Mouse (Mus musculus) right cerebral cortex, adult 2 months (tissue): ENCODE results near the gene Siglech.
A peak's percentile ranks its signal among the peaks of the same experiment; 100 is the strongest.
"Not testable (repeated sequence)": the region's sequence is repeated elsewhere in the genome, so short reads cannot be mapped to it uniquely, and the experiment has no call there.

Experiments used
- DNase-seq, 2 experiments: peaks; one replicate each; pipeline ENCODE4 v3.0.0; 2021 to 2022; ENCODE audit warnings: low spot score in 2 of 2

The Siglech gene

DNA sequence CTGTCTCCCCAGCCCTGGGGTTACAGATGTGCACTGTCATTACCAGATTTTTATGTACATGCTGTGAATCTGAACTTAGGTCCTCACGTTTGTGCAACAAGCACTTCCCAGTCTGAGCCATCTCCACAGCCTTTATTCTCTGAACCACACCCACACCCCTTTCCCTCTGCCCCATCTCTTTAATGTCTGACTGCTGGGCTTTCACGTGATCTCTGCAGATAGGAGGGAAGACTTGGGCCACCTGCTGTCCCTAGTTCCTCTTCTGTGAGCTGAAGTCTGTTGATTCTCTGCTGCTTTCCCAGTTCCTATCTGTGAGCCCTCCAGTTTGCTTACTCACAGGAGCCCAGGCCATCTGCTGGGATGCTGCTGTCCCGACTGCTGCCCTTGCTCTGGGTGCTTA, at the start of gene Siglech:
Gene Siglech (plus strand): TSS at position 253 of the 400 bp plus-strand sequence.
- DNase-seq = no peak

DNA sequence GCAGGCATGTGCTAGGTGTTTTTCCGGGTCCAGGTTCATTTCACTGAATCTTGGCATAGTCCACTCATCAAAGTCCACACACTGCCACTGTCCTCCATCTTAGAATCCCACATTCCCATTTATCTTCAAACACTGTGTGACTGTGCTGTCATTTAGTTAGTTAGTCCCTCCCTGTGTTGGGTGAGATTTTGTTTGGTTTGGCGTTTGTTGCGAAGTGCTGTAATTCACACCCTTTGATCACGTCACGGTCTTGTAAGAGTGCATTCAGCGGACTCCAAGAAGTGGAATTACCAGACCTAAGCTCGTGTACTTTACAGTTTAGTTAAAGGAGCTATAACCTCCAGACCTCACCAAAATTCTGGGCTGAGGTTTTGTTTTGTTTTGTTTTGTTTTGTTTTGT, 45.3 kb upstream of the Siglech start:
- DNase-seq = no peak

DNA sequence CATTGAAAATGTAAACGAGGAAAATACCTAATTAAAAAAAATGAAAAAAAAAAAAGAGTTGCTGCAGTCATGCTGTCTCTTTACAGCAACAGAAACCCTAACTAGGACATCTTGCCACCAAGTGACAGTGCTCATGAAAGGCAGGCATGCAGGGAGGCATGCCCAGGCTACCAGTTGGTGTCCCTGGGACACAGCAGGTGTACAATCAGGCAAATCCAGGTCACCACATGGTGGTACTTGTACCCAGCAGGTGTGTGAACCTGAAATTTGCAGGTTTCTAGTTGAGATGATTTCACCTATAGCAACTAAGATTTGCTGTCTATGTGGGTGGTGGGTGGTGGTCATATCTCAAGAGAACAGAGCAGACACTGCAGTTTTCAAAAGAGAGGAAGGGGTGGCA, 39.1 kb upstream of the Siglech start:
- no peak for DNase-seq

DNA sequence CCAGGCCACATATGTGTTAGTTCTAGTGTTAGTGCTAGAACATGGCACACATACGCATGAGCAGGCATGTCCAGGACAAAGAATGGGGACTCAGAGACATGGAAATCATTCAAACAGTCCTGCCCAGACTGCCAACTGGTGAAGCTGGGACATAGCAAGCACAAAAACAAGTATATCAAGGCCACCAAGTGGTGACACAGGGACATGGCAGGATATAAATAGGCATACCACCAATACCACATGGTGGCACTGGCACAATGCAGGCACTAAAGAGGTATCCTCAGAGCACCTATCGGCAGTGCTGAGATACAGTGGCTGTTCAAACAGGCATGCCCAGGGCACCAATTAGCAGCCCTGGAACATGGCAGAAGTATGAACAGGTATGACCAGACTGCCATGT, 33.5 kb upstream of the Siglech start:
- no peak for DNase-seq

DNA sequence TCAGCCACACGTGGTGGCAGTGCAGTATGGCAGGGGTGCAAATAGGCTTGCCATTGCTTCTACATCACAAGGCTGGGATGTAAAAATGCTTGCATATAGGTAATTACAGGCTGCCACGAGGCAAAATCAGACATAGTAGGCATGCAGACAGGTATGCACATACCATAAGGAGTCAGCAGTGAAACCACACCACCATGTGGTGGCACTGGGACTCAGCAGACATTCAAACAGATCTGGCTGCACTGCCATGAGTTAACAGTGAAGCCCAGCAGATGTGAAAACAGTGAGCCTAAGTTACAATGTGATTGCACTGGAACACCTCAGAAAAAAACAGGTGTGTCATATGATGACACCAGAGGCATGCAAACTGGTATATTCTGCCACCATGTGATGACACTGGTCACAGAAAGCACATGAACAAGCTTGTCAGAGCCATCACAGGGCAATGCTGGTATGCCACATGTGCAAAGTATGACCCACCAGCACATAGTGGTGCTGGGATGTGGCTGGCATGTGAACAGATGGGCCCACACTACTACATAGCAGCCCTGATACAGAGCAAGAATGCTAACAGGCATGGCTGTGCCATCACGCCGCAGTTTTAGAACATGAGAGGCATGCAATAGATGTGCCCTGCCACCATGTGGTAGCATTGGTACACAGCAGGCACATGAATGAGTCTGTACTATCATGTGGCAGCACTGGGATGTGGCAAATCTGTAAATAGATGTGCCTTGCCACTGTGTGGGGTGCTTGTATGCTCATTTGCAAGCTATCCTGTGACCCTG, 30.7 kb upstream of the Siglech start:
- peak; percentile 79 to 80 for DNase-seq

DNA sequence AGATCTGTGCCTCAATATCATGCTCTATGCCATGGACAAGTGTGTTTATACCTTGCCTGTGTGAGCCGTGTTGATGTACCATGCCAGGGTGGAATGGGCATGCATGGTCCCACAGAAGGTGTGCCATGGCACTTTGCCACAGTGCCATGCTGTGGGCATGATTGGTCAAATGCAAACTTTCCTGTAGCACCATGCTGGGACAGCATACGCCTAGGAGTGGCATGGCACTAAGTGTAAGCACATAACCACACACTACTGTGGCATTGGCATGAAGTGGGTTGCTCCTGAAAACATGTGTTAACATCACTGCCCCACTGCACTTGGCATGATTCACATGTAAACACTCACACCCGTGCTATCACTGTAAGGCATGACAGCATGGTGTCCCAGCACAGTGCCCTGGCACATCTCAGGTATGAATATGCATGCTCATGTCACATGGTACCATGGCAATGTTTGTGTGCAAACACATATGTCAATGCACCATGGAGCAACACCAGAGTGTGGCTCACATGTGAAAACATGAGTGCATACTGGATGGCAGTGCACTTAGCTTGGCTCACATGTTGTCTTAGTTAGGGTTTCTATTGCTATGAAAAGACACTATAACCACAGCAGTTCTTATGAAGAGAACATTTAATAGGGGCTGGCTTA, 24.2 kb upstream of the Siglech start:
- DNase-seq = no peak

DNA sequence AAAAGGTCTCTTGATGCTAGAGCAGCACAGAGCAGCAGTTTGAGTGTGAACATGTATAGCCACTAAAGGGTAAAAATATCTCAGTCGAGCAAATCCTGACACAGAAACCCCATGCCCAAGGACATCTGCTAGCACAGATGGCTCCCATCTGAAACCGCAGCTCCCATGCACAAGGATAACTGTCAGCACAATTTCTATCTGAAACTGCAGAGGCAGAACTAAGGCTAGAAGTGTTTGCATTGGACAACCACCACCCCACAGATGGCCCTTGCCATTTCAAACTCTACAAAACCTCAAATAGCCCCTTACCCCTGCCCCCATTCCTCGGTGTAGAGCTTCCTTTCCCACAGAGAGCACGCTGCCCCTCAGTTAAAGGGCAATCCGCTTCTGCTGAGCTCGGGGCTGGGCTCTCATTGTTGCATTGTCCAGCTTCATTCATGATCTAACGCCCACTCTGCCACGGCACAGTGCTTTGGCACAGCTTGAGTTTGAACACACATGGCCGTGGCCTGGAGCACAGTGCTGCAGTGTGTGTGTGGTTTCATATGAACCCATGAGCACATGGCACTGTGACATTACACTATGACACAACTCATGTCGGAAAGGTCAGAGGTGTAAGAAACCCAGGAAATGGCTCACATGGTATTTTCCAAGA, 23.3 kb upstream of the Siglech start:
- DNase-seq = peak; percentile 52 to 60

DNA sequence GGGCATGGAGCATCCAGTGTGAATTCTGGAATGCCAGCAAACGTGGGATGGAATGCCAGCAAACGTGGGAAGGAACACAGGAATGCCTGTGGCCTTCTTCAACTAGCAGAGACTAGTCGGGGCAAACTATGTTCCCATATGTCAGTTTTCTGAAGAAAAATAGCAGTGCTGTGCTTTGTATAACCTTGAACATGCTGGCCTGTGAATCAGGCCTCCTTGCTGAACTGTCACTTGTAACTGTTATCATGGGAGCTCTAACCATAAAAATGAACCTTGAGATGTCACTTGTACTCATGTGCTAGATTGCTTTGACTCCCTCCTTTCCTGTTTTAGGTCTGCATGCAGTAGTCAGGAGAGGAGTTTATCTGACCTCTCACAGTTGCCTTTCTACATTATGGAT, 17.1 kb upstream of the Siglech start:
- DNase-seq = no peak

DNA sequence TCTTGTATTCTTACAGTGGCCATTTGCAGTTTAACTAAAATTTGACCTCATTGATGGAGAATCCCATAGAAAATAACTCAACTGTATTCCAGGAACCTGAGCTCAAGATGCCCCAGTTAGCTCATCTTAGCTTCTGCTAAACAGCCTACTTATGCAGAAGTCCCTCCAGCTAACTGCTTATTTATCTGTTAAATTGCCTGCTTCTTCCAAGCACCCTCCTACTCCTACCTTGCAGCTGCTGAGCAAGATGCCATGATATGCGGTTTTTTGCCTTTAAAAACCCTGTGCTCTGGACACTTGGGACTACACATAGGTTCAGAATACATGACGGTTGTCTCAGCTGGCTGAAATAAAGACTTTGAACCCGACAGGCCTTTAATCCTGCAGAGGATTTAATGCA, 8.6 kb upstream of the Siglech start:
- DNase-seq = no peak

DNA sequence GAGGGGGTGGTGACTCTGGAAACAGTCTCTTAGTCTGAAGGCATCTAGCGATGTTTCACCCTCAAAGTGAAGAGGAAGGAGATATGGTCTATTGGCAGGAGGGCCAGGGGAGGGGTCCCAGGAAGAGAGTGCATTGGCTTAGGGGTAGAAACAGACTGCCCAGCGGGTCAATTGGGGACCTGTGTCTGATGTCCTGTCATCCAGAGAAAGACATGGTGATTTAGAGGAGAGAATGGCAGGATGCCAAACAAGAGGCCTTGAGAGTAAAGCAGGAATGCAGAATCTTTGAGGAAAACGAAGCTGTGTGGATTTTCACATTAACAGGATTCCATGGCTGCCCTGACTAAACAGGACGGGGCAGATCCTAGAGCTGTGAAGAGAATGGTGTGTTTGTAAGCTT, 12.0 kb downstream of the Siglech start:
- no peak for DNase-seq

DNA sequence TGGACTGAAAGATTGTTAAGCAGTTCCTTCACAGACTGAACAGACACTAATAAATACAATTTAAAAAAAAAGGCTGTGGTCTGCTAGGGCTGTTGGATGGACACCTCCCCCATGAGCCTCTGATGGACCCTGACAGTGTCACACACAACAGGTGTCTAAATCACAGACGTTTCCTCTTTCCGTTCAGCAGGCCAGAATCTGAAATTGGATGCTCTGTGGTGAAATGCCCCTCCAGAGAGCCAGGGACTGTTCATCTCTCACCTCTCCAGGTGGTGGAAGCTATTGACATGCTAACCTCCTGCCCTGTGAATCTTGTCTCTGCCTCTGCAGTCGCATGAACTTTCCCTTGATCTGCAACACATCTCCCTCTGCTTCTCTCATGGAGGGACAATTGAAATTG, 14.5 kb downstream of the Siglech start:
- no peak for DNase-seq

DNA sequence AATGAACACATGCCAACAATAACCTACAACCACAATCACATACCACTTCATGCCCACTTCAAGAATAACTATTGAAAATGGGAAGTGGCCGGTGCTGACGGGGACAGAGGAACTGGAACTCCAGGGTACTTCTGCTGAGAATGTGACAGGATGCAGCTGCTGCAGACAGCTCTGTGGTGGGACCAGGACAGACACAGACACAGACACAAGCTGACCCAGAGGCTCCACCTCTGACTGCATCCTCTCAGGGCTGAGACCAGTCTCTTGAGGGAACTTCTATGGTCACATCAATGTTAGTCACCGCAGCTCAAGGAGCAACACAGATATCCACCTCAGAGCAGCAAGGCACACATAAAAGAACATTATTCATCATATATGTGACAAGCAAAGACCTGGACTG, 16.6 kb downstream of the Siglech start:
- no peak for DNase-seq

DNA sequence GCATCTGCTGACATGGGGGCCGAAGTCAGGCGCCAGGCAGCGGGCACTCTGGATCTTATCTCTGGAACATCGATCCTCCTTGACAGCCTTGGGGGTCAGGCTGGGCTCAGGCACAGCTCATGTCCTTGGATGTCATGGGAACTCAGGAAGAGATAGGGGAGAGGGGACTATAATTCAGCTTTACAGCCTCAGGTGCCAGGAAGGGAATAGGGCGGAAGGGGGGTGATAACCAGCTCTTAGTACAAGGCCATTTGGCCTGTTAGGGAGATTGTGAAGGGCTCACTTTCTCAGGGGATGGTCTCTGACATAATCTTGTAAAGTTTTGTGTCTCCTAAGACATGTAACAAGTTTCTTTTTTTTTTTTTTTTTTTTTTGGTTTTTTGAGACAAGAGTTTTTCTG, 22.6 kb downstream of the Siglech start:
- not testable (repeated sequence) for DNase-seq

DNA sequence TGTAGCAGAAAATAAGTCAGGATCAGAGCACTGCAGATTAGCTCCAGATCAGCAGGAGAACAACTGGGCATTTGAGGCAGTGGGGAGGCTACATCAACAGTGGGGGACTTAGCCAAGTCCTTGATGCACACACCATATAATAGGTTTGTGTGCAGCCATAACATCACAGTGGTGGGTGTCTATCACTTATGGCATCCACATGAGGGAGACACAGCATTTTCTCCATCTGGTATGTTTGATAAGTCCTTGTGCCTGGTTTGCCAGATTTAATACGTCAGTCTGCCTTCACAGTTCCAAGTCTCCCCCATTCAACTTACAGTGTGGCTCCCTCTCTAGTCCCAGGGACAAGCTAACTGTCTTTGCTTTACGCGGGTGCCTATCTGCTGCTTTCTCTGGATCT, 24.3 kb downstream of the Siglech start:
- DNase-seq = peak; percentile 24 to 32

DNA sequence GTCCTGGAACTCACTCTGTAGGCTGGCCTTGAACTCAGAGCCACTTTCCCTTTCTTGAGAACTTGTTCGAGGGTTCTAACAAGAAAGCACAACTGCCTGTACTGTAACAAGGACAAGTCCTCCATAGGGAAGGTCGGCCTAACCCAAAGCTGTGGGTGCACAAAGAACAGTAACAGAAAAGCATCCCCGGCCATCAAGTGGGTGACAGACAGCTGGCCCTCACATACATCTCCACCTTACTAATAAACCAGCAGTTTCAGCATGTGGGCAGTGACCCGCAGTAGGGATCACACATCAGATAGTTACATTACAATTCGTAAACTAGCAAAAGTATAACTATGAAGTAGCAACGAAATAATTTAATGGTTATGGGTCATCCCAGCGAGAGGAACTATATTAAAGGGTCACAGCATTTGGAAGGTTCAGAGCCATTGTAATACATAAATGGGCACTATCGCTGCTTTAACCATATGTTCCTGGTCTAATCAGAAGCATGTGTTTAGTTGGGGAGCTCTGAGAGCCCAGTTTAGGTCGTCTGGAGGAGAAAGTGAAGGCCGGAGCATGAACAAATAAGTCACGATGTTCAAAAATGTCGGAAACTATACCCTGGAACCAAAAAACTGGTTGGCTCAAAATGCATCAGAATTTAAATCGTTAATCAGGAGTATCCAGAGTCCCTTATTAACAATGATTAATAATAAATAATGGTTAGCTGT, 25.4 kb downstream of the Siglech start:
- no peak for DNase-seq

DNA sequence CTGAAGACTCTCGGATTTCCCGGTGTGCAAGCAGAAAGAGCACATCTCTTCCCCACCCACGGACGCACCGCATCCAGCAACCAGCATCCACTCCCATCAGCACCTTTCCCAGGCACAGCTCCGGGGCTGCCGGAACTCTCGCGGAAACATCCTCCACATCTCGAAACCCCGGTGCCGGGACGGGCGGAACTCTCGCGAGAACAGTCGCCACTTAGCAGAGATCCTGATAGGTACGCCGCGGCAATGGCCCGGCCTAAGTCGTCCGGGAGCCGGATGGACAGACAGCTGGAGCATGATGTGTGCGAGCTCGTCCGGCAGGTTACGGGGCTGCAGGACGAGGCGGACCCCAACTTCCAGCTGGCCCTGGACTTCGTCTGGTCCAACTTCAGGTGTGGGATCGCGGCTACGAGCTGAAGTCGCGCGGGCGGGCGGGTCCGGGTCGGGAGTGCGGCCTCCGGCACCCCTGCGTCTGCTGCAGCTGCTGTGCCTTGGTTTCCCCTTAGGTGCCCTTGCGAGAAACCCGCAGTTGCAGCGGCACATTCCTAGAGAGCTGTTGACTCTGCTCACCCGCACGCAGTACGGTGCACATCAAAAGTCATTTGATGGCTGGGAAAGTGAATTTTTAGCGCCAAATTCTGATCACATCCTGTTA, 26.1 kb downstream of the Siglech start, which contains the start of gene Tubgcp5:
Gene Tubgcp5 (plus strand): TSS at position 203 of the 652 bp plus-strand sequence.
- peak; percentile 97 to 98 for DNase-seq

DNA sequence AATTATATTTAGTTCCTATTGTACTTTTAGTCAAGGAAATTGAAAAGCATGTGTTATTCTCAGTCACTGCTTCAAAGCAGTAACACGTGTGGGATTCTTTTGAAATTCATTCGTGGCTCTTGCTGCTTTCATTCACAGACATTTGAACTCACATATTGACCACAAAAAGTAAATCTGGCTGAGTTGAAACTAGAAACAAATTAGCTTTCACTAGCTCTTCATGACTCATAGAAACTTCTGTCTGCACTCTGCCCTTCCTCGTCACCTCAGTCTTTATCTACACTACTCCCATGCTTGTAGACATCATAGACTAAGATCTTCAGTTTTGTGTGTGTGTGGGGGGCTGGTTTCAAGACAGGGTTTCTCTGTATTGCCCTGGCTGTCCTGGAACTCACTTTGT, 32.0 kb downstream of the Siglech start:
- DNase-seq = no peak

DNA sequence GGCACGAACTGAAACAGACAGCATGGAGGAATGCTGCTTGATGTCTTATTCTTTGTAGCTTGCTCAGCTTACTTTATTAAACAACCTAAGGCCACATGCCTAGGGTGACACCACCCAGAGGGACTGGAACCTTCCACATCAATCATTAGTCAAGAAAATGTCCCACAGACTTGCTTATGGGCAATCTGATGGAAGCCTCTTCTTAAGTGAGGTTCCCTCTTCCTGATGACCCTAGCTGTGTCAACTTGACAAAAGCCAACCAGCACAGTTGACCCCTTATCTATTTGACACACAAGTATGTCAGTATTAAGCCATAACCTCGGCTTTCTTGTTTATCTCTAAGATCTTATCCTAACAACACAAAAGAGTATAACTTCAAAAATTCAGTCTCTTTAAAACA, 42.0 kb downstream of the Siglech start:
- no peak for DNase-seq

DNA sequence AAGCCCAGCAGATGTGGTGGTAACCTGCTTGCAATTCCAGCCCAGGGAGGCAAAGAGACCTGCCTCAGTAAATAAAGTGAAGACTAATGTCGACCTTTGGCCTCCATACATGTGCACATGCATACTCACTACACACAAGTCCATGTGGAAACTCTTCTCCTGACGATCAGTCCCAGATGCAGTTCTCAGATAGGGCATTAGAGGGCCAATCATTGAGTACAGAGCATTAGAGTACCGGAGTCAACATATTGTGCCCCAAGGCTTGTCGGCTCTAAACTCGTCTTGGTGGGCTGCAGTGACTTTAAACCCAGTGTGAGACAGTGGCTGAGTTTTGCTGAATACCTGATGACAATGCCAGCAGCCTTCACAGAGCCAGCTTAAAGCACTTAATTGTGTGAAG, 56.5 kb downstream of the Siglech start:
- no peak for DNase-seq

DNA sequence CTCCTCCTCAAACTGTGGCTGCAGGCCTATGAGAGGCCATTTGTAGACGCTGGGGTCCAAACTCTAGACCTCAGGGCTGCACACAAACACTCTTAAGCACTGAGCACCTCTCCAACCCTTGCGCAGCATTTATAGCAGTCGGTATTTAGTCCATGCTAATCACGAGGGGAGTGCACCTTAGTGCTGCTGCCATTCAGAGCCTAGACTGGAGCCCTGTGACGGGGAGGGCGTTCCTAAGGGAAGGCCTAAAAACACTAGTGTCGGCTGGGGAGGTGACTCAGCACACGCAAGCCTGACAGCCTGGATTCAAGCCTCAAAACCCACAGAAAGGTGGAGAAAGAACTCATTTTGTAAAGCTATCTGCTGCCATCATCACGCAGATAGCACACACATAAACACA, 59.6 kb downstream of the Siglech start:
- DNase-seq = no peak
